Mouse (Mus musculus): Measurements from ENCODE around the gene Dynlt1c.
"Not testable (repeated sequence)": the region's sequence is repeated elsewhere in the genome, so short reads cannot be mapped to it uniquely, and the experiment has no call there.

The Dynlt1c gene

DNA sequence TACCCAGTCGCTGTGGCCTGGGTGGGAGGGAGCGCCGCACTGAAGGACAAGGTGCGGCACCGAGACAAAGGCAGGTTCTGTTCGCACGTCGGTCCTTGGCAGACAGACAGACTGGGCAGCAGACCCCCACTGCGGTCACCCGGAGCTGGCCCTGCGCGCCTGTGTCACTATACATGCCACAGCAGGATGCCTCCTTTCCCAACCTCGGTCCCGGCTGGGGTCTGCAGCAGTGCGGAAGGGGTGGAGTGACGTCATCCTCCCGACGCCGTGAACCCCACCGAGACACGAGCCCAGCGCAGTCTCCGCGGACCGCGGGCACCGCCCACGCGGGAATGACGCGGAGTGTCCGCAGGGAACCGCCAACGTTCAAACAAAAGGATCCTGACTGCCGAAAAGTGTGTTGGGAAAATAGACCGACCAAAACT lies 53.6 kb downstream of the Dynlt1c start:
- DNase-seq (ENCODE audit: low spot score), result peak; percentile 91

GRCm38 (mm10) chr17:6655567-6656281 lies 54.3 kb downstream of the Dynlt1c start, which contains the start of gene Dynlt1f:
Gene Dynlt1f (minus strand): TSS chr17:6655900.
- DNase-seq (ENCODE audit: low spot score), result peak; percentile 50

- DNase-seq (ENCODE audit: low spot score), result not testable (repeated sequence)
These were observed 55.0 kb downstream of the Dynlt1c start for GRCm38 (mm10) chr17:6656471-6656870.

DNA sequence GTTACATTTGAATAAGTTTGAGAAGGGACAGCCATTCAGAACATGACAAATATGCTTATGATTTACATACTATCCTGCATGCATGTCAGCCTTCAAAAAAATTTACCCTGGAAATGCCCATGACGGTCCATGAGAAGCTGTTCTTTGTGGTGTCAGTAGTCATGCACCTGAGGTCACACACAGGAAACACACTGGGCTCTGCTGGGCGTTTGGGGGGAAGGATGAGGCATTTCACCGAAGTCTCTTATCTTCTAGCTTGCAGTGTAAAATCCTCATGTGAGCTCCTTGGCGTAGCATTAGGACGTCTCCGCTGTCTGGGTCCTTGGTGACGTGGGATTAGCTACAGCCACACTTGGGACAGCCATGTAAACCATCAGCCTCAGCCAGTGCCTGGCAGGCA lies 57.3 kb downstream of the Dynlt1c start, which contains the start of gene Sytl3:
Gene Sytl3, plus strand, starts transcription at position 293 of the 400 bp plus-strand sequence.
- not testable (repeated sequence) for DNase-seq (ENCODE audit: low spot score)

Measured in retina, embryonic 14.5 days (tissue).